Mouse (Mus musculus): ENCODE results near the gene Cfap97d2.

Gene Cfap97d2

DNA sequence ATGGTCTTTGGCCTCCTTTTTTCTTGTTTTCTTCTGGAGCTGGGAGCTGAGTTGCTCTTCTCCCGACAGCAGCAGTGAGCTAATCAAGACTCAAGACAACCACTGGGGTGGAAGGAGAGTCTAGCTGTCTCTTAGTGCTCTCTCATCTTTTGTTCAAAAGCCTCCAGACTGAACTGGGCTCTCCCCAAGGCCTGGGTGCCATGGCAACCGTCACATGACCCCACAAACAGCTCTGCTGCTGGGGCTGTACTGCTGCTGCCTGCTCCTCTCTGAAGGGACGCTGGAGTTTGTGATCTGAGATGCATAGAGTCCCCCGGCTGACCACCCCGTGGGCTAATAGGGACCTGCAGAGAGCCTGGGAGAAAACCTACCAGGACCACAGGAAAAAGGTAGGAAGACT, at the start of gene Cfap97d2:
Cfap97d2 (plus strand) TSS at position 222 of the 400 bp plus-strand sequence.
- DNase-seq: peak; percentile 20 to 25

- DNase-seq: no peak
Measured at GRCm38 (mm10) chr8:13657479-13657878, 48.2 kb upstream of the Cfap97d2 start.

- no peak for DNase-seq
Measured at GRCm38 (mm10) chr8:13660323-13660722, 45.4 kb upstream of the Cfap97d2 start.

DNA sequence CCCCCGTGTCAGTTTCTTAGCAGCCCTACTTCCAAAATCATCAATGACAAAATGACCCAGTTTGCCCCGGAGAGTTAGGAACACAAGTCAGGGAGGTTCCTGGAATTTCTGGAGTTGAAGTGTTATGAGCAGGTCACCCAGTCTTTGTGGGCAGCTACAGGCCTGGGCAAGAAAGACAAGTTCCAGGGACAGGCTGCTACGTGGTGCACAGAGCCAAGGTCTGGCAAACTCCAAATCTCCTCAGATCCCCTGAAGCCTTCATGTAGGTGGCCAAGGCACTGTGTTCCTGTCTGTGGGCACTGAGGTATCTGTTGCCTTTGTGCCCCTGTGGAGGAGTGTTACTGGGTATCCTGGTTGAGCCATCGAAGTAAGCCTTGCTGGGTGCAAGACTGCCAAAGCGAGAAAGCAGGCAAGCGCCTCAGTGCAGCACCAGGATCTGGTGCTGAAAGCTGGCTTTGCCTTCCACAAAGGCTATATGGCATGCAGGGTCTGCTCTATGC, 40.9 kb upstream of the Cfap97d2 start:
- no peak for DNase-seq

DNA sequence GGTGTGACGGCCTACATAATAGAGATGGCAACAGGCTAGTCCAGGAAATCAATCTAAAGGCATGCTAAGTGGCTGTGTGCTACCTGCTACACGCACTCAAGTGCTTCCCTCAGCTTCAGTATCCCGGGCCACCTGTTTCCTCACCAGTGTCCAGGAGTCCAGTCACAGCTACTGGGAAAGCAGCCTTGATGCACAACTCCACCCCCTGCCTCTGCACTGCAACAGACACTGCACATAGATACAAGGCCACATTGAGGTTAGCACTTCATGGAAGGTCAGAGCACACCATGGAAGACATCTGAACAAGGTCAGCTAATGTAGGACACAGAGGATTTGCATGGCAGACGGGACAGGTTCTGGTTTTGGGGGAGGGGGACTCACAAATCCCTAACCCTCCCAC, 40.2 kb upstream of the Cfap97d2 start:
- no peak for DNase-seq

GRCm38 (mm10) chr8:13665944-13666343, 39.7 kb upstream of the Cfap97d2 start:
- DNase-seq: no peak

DNA sequence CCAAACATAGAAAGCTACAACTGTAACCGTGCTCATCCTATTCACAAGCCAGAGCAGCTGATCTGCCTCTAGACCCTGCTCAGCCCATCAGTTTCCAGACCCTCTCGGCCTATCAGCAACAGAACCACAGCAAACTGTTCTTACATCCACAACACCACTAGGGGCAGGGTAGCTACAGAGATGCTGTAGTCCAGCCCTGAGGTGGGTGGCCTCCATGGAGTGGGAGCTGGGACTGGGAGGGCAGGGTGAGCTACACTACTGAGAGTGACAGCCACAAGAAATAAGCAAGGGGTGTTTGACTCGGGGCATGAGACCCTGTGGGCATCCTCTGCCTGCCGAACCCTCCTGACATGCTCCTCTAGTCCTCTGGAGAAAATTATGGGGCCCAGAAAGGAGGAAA, 37.8 kb upstream of the Cfap97d2 start:
- no peak for DNase-seq

- DNase-seq: no peak
Measured at GRCm38 (mm10) chr8:13668367-13668766, 37.3 kb upstream of the Cfap97d2 start.

- DNase-seq: no peak
Measured at GRCm38 (mm10) chr8:13670011-13670471, 35.6 kb upstream of the Cfap97d2 start.

DNA sequence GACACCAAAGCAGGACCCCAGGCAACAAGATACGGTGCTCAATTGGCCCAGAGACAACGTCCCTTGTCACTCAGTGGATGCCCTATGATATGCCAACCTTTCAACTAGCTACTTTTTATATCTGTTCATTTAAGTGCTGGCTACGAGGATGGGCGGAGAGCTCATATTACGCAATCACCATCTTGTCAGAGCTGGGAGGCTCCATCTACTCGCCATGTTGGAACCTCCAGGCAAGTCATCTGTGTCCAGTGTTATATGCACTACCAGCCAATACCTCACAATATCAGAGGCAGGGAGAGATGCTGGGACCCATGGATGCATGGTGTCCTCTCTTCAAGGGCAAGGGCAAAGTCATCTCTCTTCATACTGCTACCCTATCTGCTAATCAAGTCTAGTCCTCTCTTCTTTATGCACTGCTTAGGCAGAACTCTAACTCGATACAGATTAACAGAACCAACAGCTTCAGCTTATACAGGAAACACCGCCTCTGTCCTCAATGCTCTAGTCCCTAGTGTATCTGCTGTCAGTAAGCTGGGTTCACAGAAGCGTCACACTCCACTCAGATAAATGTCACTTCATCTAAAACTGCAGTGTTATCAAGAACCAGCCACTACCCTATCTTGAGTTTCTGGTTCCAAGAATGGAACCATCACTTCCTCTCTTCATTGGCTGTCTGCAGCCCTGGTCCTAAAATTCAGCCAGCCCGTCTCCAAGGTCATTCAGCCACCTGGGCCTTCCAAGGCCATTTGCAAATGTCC, 34.3 kb upstream of the Cfap97d2 start:
- DNase-seq: no peak

DNA sequence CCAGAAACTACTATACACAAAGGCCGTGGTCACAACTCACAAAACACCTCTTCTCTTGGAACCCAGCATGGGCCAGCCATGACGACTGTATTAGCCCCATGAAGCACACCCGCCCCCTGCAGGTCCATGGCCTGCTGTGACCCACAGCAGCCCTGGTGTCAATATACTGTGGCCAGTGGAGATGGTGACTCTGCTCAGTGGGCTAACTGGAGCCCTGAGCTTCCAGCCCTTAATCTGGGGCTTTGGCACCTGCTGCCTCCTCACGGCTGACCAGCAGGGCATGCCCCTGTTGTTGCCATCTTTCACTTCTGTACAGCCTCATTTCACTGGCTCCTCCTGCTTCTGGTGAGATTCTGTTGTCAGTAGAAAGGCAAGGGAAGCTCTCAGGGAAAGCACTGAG, 32.5 kb upstream of the Cfap97d2 start:
- peak in 1 of 2 experiments; percentile 50 for DNase-seq

GRCm38 (mm10) chr8:13674294-13675010, 31.2 kb upstream of the Cfap97d2 start:
- DNase-seq: peak in 1 of 2 experiments; percentile 28

DNA sequence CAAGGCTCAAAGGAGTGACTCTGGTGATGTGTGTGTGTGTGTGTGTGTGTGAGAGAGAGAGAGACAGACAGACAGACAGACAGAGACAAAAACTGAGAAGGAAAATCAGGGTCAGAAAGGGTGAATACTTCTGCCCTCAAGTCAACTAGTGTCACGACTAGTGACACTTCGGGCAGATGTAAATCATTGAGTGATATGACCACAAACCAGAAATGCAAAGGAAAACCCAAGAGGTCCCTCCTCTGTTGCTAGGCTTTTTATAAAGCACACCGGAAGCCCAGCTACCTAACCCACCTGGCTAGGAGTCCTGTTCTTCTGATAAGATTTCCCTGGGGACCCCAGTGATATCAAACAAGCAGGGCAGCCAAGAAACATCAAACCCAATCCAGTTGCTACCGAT, 30.6 kb upstream of the Cfap97d2 start:
- DNase-seq: no peak

DNA sequence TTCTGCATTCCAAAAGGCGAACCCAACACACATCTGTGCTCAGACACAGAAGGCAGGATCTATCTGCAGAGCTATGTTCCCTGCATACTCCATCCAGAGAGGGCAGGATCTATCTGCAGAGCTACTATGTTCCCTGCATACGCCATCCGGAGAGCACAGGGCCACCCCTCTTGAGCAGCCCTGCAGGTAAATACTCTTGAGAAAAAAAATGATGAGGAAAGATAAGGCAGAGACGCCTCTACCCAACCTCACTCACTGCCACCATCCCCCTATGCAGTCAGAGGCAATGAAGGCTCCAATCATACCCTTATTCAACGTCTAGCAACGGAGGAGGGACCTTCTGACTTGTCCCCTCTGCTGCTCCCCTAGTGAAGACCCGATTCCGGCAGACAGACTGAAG, 30.2 kb upstream of the Cfap97d2 start:
- no peak for DNase-seq

DNA sequence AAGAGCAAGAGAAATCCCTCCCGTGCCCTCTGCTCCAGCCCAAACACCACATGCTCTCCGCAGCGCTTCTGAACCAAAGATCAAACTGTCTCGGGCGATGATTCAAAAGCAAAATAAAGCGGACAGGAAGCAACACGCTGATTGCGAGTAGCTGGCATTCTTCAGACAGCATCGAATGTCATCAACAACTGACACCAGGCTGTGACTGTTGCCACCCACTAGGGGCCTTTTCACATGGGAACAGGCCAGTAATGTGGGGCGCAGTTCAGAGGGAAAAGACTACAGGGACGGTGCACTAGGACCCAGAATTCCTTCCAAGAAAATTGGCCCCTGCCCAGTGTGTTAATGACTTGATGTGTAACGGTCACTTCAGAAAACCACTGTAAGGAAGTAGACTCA, 29.4 kb upstream of the Cfap97d2 start:
- DNase-seq: peak; percentile 34 to 35

GRCm38 (mm10) chr8:13676701-13677412, 28.8 kb upstream of the Cfap97d2 start:
- peak; percentile 61 to 68 for DNase-seq

- DNase-seq: peak; percentile 93 to 95
Measured at GRCm38 (mm10) chr8:13677413-13677883, 28.2 kb upstream of the Cfap97d2 start, which contains the start of gene Rasa3. Rasa3 (minus strand) TSS chr8:13677603.

GRCm38 (mm10) chr8:13678182-13678581, 27.5 kb upstream of the Cfap97d2 start:
- DNase-seq: peak; percentile 46 to 54

DNA sequence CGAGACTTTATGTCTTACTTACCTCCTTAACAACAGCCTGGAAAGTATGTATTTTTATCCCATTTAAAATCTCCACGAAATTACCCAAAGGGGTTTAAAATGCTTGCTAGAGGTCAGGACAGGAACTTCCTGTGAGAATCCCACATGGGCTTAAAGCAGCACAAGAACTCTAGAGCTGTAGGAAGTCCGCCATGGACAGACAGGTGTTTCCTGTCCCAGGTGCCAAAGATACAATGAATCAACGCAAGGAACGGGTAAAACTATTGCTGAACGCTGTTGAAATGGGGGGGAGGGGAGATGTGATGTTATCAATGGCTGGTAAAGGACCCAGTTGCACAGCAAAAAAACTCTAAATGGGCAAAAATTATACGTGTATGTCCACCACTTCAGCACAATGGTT, 21.6 kb upstream of the Cfap97d2 start:
- DNase-seq: no peak

GRCm38 (mm10) chr8:13685674-13686314, 19.9 kb upstream of the Cfap97d2 start:
- DNase-seq: peak; percentile 48 to 54

- DNase-seq: peak; percentile 37 to 64
Measured at GRCm38 (mm10) chr8:13686426-13686825, 19.3 kb upstream of the Cfap97d2 start.

- DNase-seq: no peak
Measured at GRCm38 (mm10) chr8:13687101-13687717, 18.5 kb upstream of the Cfap97d2 start.

Data from spleen, adult 18-20 months (tissue).